Mouse (Mus musculus) left cerebral cortex, postnatal 25 days (tissue): ENCODE results near the gene Zfp747. TPM values are rescaled to one million over a fixed set of nuclear protein-coding genes. Genes with fewer than 3 reads are reported as not detected.
"Not testable (repeated sequence)": the region's sequence is repeated elsewhere in the genome, so short reads cannot be mapped to it uniquely, and the experiment has no call there.

ENCODE experiments used
- DNase-seq, 2 experiments: peaks; one replicate each; pipeline ENCODE4 v3.0.0; 2022; ENCODE audit warnings: low spot score in 2 of 2, mixed read lengths in 1 of 2
- intact Hi-C: fragments of 180-260 bp; cut with DNase I; formaldehyde crosslinking; loops from one replicate; pipeline ENCODE4 v1.15.1; 2025
- total RNA-seq, 2 experiments: library from RNA; stranded (reverse); gene quantifications; 2 replicates each; pipeline ENCODE4 v1.2.3; 2021

Gene Zfp747
- total RNA-seq, 2 experiments from 2014 or later, result 5.4 to 6.7 TPM

- DNase-seq, result no peak
- intact Hi-C loops, result loop anchor here (10.0 kb wide), 1 partner anchor 272 kb away; the partner anchor contains the start of gene Zfp629
These were observed 33.0 kb downstream of the Zfp747 start for GRCm38 (mm10) chr7:127342888-127343287.

DNA sequence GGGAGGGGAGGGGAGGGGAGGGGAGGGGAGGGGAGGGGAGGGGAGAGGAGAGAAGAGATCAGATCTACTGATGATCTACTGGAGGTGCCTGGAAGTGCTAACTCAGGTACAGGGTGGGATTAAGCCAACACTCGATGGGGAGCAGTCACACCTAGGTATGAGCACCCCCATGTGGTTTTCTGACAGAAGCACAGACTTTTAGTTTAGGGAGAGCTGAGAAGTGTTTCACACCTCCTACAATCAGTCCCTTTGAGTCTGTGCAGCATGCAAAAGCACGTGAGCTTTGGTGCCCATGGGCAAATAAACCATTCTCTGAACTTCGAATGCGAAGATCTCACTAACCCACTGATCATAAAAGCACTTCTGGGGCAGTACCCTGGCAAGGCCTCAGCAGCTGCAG is 33.5 kb downstream of the Zfp747 start:
- DNase-seq, result peak in 1 of 2 experiments; percentile 49
- intact Hi-C loops, result loop anchor here (10.0 kb wide), 1 partner anchor 272 kb away; the partner anchor contains the start of gene Zfp629

DNA sequence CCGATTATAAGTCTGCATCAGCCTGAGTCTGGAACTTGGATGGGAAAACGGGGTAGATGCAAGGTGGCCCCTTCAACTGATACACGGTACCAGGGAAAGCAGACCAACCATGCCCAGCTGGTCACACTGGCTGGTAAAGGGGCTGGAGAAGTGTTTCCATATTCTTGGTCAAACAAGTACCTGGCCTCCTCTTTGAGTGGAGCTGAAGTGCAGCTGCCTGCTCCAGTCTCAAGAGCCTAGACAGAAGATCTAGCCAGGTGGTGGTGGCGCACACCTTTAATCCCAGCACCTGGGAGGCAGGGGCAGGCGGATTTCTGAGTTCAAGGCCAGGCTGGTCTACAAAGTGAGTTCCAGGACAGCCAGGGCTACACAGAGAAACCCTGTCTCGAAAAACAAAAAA is 34.0 kb downstream of the Zfp747 start:
- not testable (repeated sequence) for DNase-seq
- intact Hi-C loops, result loop anchor here (2.0 to 10.0 kb wide), 2 partner anchors 79 to 273 kb away; partner anchors contain the start of gene Zfp629

DNA sequence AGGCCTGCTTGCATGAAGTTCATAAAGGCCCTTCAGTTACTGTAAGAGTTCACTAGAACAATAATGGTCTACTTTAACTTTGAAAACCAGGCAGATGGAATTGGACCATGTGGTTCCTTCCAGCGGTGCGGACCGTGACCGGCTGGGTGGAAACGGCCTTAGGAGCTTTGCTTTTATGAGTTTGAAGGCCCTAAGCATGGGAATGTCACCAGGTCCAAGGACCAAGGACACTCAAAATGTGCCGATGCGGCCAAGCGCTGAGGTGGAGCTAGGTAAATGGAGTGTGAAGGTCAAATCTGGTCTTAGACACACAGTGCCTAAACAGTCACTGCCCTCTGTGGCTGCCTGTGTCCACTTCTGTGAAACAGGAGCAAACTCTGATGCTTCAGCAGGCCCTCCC is 34.5 kb downstream of the Zfp747 start:
- no peak for DNase-seq
- intact Hi-C loops, result loop anchor here (2.0 to 10.0 kb wide), 2 partner anchors 79 to 273 kb away; partner anchors contain the start of gene Zfp629

DNA sequence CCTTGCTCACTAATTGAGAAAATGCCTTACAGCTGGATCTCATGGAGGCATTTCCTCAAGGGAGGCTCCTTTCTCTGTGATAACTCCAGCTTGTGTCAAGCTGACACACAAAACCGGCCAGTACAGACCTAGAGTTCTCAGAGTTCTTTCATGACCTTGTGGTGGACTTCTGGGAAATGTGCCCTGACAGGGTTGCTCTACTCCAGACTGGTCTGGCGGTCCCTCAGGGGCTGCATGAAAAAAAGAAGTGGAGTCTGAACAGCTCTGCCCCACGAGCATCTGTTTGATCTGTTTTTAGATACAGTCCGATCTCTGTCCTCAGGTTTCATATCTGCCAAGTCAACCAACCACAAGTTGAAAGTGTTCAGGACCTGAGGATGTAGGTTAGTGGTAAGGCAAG is 38.2 kb downstream of the Zfp747 start:
- intact Hi-C loops, result no loop called here

DNA sequence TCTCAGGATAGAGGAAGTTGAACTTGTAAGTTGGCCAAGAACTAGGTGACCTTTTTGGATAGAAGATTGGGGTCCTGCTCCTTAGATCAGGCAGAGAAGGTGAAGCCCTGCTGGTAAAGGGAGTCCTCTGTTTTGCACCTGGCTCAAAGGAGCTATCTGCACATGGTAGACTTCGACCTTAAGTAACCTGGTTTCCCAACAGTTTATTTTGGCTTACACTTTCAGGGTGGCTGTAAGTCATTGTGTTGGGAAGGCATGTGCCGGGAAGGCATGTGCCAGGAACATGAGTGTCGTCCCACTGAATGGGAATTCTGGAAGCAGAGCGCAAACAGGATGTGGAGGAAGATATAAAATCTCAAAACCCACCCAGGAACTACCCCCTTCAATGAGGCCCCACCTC is 40.2 kb downstream of the Zfp747 start:
- no peak for DNase-seq
- intact Hi-C loops, result no loop called here

More for the DNA sequence above, 38.2 kb downstream of the Zfp747 start:
- DNase-seq, result no peak

- no peak for DNase-seq
- intact Hi-C loops, result no loop called here
These were observed 42.6 kb downstream of the Zfp747 start for GRCm38 (mm10) chr7:127333240-127333639.

DNA sequence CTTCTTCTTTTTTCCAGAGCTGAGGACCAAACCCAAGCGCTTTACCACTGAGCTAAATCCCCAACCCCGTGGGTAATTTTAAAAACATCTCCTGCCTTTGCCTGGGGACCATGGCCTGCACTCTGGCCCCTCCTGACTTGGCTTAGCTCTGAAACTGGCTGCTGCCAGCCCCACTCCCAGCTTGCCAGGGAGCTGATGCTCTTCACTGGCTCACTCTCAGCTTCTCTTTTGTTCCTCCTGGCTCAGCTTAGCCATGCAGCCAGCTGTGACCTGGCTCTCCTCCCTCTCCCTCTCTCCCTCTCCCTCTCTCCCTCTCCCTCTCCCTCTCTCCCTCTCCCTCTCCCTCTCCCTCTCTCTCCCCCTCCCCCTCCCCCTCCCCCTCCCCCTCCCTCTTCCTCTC is 49.2 kb downstream of the Zfp747 start:
- intact Hi-C loops, result no loop called here
- DNase-seq, result peak in 1 of 2 experiments; percentile 57

- no peak for DNase-seq
- intact Hi-C loops, result no loop called here
These were observed 50.3 kb downstream of the Zfp747 start for GRCm38 (mm10) chr7:127325550-127325949.

GRCm38 (mm10) chr7:127324944-127325343 is 50.9 kb downstream of the Zfp747 start:
- DNase-seq, result no peak
- intact Hi-C loops, result no loop called here

Other genes with a start within 250 kb of the Zfp747 start
- under 1 TPM; 0.09 to 0.14 TPM for gene Spn, start 238.2 kb downstream of the Zfp747 start, total RNA-seq
- gene Cd2bp2, start 180.0 kb downstream of the Zfp747 start, total RNA-seq, result 10 to 100 TPM; 81.7 to 84.1 TPM
- 10 to 100 TPM; 90.2 to 97.5 TPM for gene Tbc1d10b, start 167.6 kb downstream of the Zfp747 start, total RNA-seq
- 1 to 10 TPM; 2.8 to 3.3 TPM for gene Mylpf, start 167.2 kb downstream of the Zfp747 start, total RNA-seq
- 10 to 100 TPM; 16.9 to 18.6 TPM for gene Zfp553, start 143.0 kb downstream of the Zfp747 start, total RNA-seq
- 1 to 10 TPM; 3.4 to 3.6 TPM for gene Sept1, start 142.9 kb downstream of the Zfp747 start, total RNA-seq
- 10 to 100 TPM; 55.3 to 55.5 TPM for gene Zfp771, start 131.8 kb downstream of the Zfp747 start, total RNA-seq
- gene Dctpp1, start 115.3 kb downstream of the Zfp747 start, total RNA-seq, result 10 to 100 TPM; 30.6 to 31.0 TPM
- 10 to 100 TPM; 40.5 to 41.3 TPM for gene Sephs2, start 102.0 kb downstream of the Zfp747 start, total RNA-seq
- gene Itgal, start 79.8 kb downstream of the Zfp747 start, total RNA-seq, result under 1 TPM; 0.34 to 0.94 TPM
- gene Zfp768, start 30.5 kb downstream of the Zfp747 start, total RNA-seq, result 10 to 100 TPM; 11.7 TPM
- gene 9130019O22Rik, start 11.1 kb upstream of the Zfp747 start, total RNA-seq, result 1 to 10 TPM; 2.8 to 4.0 TPM
- gene E430018J23Rik, start 17.6 kb upstream of the Zfp747 start, total RNA-seq, result 1 to 10 TPM; 6.6 to 7.9 TPM
- gene Zfp764, start 30.8 kb upstream of the Zfp747 start, total RNA-seq, result 1 to 10 TPM; 4.5 TPM
- gene Zfp688, start 46.0 kb upstream of the Zfp747 start, total RNA-seq, result 10 to 100 TPM; 13.0 to 16.8 TPM
- 1 to 10 TPM; 5.8 to 8.2 TPM for gene Zfp689, start 73.1 kb upstream of the Zfp747 start, total RNA-seq
- gene Prr14, start 83.6 kb upstream of the Zfp747 start, total RNA-seq, result 10 to 100 TPM; 27.1 to 32.2 TPM
- gene Fbrs, start 103.1 kb upstream of the Zfp747 start, total RNA-seq, result 10 to 100 TPM; 56.2 to 56.9 TPM
- gene Srcap, start 135.9 kb upstream of the Zfp747 start, total RNA-seq, result 100 to 1,000 TPM; 101 to 116 TPM
- 10 to 100 TPM; 10.6 to 11.6 TPM for gene Gm42715, start 143.5 kb upstream of the Zfp747 start, total RNA-seq
- not detected for gene Tmem265, start 185.3 kb upstream of the Zfp747 start, total RNA-seq
- 10 to 100 TPM; 76.9 to 89.1 TPM for gene Phkg2, start 197.3 kb upstream of the Zfp747 start, total RNA-seq
- 1 to 10 TPM; 6.8 to 7.7 TPM for gene Ccdc189, start 212.5 kb upstream of the Zfp747 start, total RNA-seq
- gene Rnf40, start 212.7 kb upstream of the Zfp747 start, total RNA-seq, result 10 to 100 TPM; 69.4 to 71.4 TPM
- 10 to 100 TPM; 22.2 to 24.8 TPM for gene Zfp629, start 239.7 kb upstream of the Zfp747 start, total RNA-seq